In genomic region chr11:102652844-102653243, GRCm38 (mm10) we compare ENCODE assay signal across 13 mouse cellular contexts. TPM values are rescaled to one million over a fixed set of nuclear protein-coding genes. Genes with fewer than 3 reads are reported as not detected.
DNase-seq lines count a peak whose midpoint lies in the region; ATAC-seq and TF ChIP-seq lines count a peak whose summit lies in the region.
"Had no signal": no experiment of that assay in that cellular context is flagged by ENCODE, and none has a peak within 500 bp of the region (broad histone marks: within the 10 kb centered on the region; RNA-seq: fewer than 3 reads in every experiment).

No protein-coding gene starts in this region.

- no peak overlapping the region for H3K4me3 ChIP-seq in heart, postnatal 0 days (ENCODE audit: low read depth, low read length)
- H3K4me3 ChIP-seq in lung, postnatal 0 days (ENCODE audit: low read depth, low read length): no peak overlapping the region
- H3K4me3 ChIP-seq: forebrain, embryonic 13.5 days had no signal

- DNase-seq in heart, postnatal 0 days (ENCODE audit: low spot score): no peak
- DNase-seq in heart, postnatal 25 days (ENCODE audit: low spot score): no peak
- no peak for DNase-seq in lung, postnatal 0 days (ENCODE audit: low spot score)
- DNase-seq in lung, postnatal 14 days: no peak
- peak; percentile 70 for DNase-seq in NIH3T3 (ENCODE audit: low read depth)
- DNase-seq in retina, embryonic 14.5 days (ENCODE audit: low spot score): peak; percentile 60
- no peak for DNase-seq in right cerebral cortex, postnatal 36 days (ENCODE audit: low spot score in 2 of 2)
- DNase-seq: cerebellum, adult 9-10 months; heart, postnatal 36 days; thymus, adult 2 months had no signal

- H3K4me2 ChIP-seq in heart, postnatal 0 days (ENCODE audit: low read depth, low read length): no peak overlapping the region
- H3K4me2 ChIP-seq in lung, postnatal 0 days (replicated peaks; ENCODE audit: low read depth, low read length): no peak overlapping the region
- H3K4me2 ChIP-seq: forebrain, embryonic 13.5 days had no signal

- H3K9me3 ChIP-seq in heart, postnatal 0 days (replicated peaks; ENCODE audit: control insufficient read depth, low read length): no peaks in the 10 kb centered on the region
- no peaks in the 10 kb centered on the region for H3K9me3 ChIP-seq in lung, postnatal 0 days (ENCODE audit: low read length)
- H3K9me3 ChIP-seq: forebrain, embryonic 13.5 days had no signal

- peak; percentile 20; the same call in 1 of the 2 replicates for TF ChIP-seq CTCF in heart, postnatal 0 days (IDR thresholded peaks at IDR 0.05; ENCODE audit: low read depth)
- peak; percentile 53 for TF ChIP-seq CTCF in lung, postnatal 0 days (IDR thresholded peaks at IDR 0.05)

- intact Hi-C loops in heart, postnatal 25 days (cut with DNase I): no loop called here

- no peaks in the 10 kb centered on the region for H3K36me3 ChIP-seq in heart, postnatal 0 days (replicated peaks; ENCODE audit: control insufficient read depth, insufficient read depth, low read length)
- no peaks in the 10 kb centered on the region for H3K36me3 ChIP-seq in lung, postnatal 0 days (ENCODE audit: insufficient read depth, low read length)

- no peak overlapping the region for H3K27ac ChIP-seq in heart, postnatal 0 days (ENCODE audit: low read depth)
- H3K27ac ChIP-seq in lung, postnatal 0 days (ENCODE audit: low read length): no peak overlapping the region
- H3K27ac ChIP-seq: forebrain, embryonic 13.5 days had no signal

- no peaks in the 10 kb centered on the region for H3K27me3 ChIP-seq in heart, postnatal 0 days (ENCODE audit: control insufficient read depth, insufficient read depth, low read length)
- H3K27me3 ChIP-seq in lung, postnatal 0 days (replicated peaks; ENCODE audit: insufficient read depth, low read length): no peaks in the 10 kb centered on the region
- H3K27me3 ChIP-seq: forebrain, embryonic 13.5 days had no signal

- TF ChIP-seq EP300 in heart, postnatal 0 days (IDR thresholded peaks at IDR 0.05; ENCODE audit: low read depth): no peak
- no peak for TF ChIP-seq EP300 in lung, postnatal 0 days (IDR thresholded peaks at IDR 0.05)

- WGBS in heart, postnatal 0 days: 63% methylated on average over 3 of the region's 3 CpGs
- whole genome bisulfite sequencing in lung, postnatal 0 days: 64% methylated on average over 3 of the region's 3 CpGs

- H3K4me1 ChIP-seq in heart, postnatal 0 days (ENCODE audit: control insufficient read depth, insufficient read depth): no peaks in the 10 kb centered on the region
- H3K4me1 ChIP-seq in lung, postnatal 0 days (ENCODE audit: insufficient read depth, low read depth, low read length): no peaks in the 10 kb centered on the region
- H3K4me1 ChIP-seq: forebrain, embryonic 13.5 days had no signal

- ATAC-seq in heart, postnatal 0 days (ENCODE audit: insufficient read depth, low read depth): no peak
- ATAC-seq in lung, postnatal 0 days: no peak
- ATAC-seq: forebrain, embryonic 13.5 days had no signal

- no peak overlapping the region for H3K9ac ChIP-seq in heart, postnatal 0 days (replicated peaks; ENCODE audit: low read depth, low read length)
- H3K9ac ChIP-seq in lung, postnatal 0 days (replicated peaks; ENCODE audit: low read depth): no peak overlapping the region
- H3K9ac ChIP-seq: forebrain, embryonic 13.5 days had no signal

RNA-seq across cellular contexts. Expression of gene Meioc, which starts 10.7 kb away (rescaled TPM):
- total RNA-seq in heart, postnatal 0 days (2014; rRNA removed; ENCODE audit: low replicate concordance): 0.04 TPM in 1 of 2 replicates, not detected in the other
- 0.12 and 0.15 TPM in 2 replicates for polyA plus RNA-seq in heart, postnatal 0 days (2015; fragmentation: Nextera tagmentation; extraction: Ambion mirVana)
- total RNA-seq in heart, postnatal 25 days (2021): not detected
- 0.04 and 0.05 TPM in 2 replicates for polyA plus RNA-seq in lung, postnatal 0 days (2015; fragmentation: Nextera tagmentation; extraction: Ambion mirVana)
- total RNA-seq: heart, postnatal 36 days; left cerebral cortex, postnatal 25 days; megakaryocyte, adult 5-6 weeks had no signal
- polyA plus RNA-seq: thymus, adult 2 months had no signal

RNA-seq across cellular contexts. Expression of gene Ccdc43, which starts 44.7 kb away (rescaled TPM):
- total RNA-seq in heart, postnatal 0 days (2014; rRNA removed; ENCODE audit: low replicate concordance): 14.2 and 20.8 TPM in 2 replicates
- 25.5 and 28.8 TPM in 2 replicates for polyA plus RNA-seq in heart, postnatal 0 days (2015; fragmentation: Nextera tagmentation; extraction: Ambion mirVana)
- 10 to 100 TPM; 21.2 to 22.8 TPM for total RNA-seq in heart, postnatal 25 days (2021)
- 20.4 and 22.8 TPM in 2 replicates for polyA plus RNA-seq in lung, postnatal 0 days (2015; fragmentation: Nextera tagmentation; extraction: Ambion mirVana)

RNA-seq across cellular contexts. Expression of gene Fzd2, which starts 48.6 kb away (rescaled TPM):
- total RNA-seq in heart, postnatal 0 days (2014; rRNA removed; ENCODE audit: low replicate concordance): 38.1 and 47.1 TPM in 2 replicates
- 6.5 and 7.0 TPM in 2 replicates for polyA plus RNA-seq in heart, postnatal 0 days (2015; fragmentation: Nextera tagmentation; extraction: Ambion mirVana)
- total RNA-seq in heart, postnatal 25 days (2021): 1 to 10 TPM; 4.7 to 5.0 TPM
- 19.6 and 20.8 TPM in 2 replicates for polyA plus RNA-seq in lung, postnatal 0 days (2015; fragmentation: Nextera tagmentation; extraction: Ambion mirVana)
- total RNA-seq: megakaryocyte, adult 5-6 weeks had no signal

Comparison
In these comparisons a context has a peak if more than half of its experiments do, and no peak if none do; other contexts are left out.
1. DNase-seq: peak in NIH3T3 (single experiment) and retina, embryonic 14.5 days (single experiment); none in heart, postnatal 0 days (single experiment), heart, postnatal 25 days (single experiment), lung, postnatal 0 days (single experiment), lung, postnatal 14 days (single experiment) and right cerebral cortex, postnatal 36 days (0 of 2).